Mouse (Mus musculus) monocyte, adult 2 months (primary cell): ENCODE data around the gene Aadac.

ENCODE experiments used
- DNase-seq, 2 experiments: peaks; one replicate each; pipeline ENCODE4 v3.0.0; 2022; ENCODE audit warnings: low spot score in 2 of 2, low read depth in 1 of 2

Aadac gene

DNA sequence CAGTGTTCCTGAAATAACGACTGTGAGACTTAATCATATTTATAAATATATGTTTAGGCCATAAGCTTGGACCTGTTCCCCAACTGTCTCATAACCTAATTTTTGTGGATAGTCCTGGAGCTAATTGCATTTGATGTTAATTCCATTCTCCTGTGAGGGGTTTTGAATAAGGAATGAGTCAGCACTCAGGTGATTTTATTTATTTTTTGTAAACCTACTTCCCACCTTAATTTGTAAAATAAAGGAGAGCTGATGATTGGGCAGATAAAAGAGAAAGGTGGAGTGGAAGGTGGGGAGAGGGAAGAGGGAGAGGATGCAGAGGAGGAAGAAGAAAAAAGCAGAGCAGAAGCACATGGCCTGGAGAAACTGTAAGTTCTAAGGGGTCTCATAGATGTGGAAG lies at the start of gene Aadac:
Gene Aadac (plus strand): TSS at position 301 of the 400 bp plus-strand sequence.
- DNase-seq: no peak

DNA sequence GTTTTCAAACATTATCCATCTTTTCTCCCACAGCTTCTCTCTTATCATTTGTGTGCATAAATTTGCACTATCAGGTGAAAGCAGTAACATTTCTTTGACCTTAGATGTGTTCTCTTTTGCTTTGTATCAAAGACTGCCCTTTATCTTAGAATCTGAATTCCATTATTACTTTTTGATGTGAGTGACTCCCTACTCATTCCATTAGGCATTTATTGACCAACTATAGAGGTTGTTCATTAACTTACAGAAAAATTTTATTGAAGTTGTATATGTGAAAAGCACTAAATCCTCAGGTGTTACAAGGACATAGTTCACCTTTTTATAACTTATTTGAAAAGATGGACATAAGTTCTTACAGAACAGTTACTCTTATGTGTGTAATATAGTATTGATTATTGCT lies 21.9 kb upstream of the Aadac start:
- DNase-seq: no peak

DNA sequence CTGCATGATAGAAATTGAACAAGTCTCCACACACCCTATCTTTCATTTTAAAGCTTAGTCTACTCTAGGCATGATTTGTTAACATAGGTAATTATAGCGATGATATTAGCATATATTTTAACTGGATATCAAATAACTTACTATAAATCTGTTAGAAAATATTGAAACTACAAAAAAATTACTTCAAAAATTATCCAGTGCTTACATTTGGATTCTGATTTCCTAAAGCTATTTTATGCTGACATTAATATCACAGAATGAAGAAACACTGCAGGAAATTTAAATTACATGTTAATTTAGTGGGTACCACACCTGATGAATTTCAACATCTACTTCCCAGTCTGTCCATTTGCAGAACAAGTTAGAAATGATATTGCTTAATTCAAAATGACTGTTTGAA lies 19.1 kb upstream of the Aadac start, which contains the start of gene Aadacl2:
Gene Aadacl2 (plus strand): TSS at position 301 of the 400 bp plus-strand sequence.
- DNase-seq: no peak

DNA sequence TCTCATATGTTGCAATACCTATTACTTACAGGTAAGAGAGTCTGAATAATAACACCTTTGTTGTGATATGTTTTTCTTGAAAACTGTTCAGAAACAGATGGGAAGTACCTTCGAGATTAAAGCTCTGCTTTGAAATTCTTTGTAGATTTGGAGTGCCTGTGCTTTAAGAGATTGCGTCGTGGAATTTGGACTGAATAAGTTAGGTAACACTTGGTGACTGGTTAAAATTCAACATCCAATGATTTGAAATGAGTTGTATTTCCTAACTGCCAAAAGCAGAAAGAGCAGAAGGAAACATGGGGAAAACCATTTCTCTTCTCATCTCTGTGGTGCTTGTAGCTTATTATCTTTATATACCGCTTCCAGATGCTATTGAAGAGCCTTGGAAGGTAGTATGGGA lies 6.0 kb downstream of the Aadac start:
- DNase-seq: no peak

DNA sequence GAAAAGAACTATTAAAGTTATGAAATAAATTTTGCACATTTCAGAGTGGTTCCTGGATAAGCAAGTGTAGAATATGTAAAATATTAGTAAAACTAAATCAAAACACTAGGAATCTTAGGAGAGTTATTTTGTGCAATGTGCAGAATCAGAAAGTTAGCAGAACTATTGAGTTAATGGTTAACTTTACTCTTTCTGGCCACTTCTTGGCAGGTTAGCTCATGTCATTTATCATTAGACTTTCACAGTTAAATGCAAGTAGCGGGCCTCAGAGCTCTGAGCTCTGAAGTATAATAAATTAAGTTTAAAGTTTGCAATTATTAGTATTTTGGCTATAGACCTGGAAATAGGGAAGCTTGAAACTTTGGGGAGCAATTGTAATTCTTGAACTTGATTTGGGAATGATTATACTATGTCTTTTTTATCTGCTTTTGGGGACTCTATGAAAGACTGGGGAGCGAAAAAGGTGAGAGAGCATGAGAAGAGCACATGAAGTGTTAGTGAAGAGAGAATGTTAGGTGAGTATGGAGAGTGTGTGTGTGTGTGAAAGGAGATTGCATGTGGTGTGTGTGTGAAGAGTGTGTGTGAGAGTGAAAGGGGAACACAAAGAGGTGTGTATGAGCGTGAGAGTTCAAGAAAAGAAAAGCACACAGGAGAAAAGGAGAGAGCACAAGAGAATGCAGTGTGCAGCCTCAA lies 20.9 kb downstream of the Aadac start:
- DNase-seq: no peak

DNA sequence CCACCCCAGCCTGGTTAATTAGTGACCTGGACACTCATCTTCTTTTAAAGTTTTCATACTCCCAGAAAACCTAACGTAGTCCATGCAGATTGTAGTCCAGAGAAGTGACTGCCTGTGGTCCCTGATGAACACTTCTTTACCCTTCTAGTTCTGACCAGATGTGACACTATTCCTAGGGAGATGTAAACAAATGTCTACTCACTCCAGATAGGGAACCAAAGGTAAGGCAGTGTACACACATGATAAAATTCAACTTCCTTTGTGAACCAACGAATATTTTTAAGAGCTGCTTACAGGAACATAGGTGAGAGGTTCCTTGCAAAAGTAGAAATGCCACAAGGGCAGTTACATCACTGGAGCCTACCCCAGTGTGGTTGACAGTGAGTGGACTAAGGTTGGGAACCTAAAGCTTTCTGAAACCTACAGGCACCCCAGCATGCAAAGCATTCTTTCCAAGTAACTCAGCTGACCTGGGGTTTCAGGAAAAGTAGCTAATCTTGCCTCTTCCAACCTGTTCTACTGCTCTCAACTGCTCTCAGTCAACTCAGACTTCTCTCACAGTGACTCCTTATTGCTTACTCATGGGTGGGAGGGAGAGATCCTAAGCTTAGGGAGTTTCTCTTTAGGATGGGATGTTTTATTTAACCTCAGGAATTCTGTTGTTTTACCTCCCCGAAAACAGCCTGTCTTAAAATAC lies 27.9 kb downstream of the Aadac start:
- DNase-seq: no peak

DNA sequence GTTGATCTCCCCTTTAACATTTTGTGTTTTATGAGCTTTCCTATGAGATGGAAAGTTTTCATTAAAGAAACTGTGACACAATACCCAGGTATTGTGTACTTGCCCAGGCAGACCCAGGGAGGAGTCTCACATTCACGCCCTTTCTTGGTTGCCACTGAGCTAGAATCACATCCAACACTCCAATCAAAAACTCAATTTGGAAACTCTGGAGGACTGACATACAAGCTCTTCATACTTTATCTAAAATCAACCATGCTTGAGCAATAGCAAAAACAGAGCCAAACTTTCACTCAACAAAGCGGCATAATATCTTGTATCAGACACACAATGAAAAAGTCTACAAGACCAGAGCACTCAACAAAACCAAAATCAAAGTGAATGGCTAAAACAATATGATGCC lies 28.4 kb downstream of the Aadac start:
- DNase-seq: no peak

DNA sequence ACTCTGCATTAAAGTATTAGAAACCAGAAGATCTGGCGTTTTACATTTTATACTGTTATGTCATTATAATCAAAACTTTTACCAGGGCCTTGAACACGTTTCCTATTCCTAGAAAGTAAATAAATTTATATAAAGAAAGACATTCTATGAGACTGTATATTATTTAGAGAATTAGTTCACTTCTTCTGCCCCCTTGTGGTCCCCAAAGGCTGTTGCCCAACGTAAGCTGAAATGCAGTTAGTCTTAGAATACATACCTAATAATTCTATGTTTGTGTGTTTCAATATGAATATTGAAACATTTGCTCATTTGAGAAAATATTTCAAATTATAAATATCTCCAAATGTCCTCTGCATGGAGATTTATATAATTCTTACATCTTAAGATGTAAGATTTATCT lies 30.9 kb downstream of the Aadac start:
- no peak for DNase-seq

DNA sequence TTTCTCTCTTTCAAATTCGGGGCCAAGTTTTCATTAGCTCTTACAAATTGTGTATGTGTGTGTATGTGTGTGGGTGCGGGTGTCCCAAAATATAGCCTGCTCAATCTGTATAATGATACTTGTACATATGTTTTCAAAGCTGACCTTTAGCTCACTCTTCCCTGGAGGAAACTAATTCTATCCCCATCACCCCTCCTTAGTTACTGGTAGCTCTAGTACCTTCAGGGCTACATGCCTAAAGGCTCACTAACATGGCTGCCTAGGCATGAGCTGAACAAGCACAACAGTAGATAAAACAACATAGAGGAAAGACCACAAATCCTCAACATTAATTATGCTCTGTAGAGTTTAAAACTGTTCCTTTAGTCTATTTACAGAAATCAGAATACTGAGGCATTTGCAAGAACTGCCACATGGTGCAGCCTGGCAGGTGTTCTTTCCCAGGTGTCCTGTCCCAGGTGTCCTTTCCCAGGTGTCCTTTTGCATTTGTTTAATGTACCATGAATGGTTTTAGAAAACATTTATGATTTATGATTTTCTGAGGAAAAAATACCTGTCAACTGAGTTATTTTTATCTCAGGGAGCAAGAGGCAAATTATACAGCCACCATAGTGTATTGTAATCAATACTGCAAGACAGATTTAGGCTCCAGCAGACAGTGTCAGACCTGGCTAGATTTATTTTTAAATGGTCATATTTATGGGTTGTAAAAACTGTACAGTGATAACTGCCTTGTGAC lies 31.7 kb downstream of the Aadac start:
- no peak for DNase-seq

DNA sequence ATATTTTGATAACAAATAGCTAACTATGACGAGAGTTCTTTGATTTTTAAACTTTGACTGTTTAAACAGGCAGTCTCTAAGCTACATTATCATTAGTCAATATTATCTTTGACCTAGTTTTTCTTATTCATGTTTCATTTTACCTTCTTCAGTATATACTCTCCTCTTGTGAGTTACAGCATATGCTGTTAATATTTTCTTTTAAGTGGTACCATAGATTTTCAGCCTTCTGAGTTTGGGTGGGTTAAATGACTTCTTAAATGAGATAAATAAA lies 32.2 kb downstream of the Aadac start:
- DNase-seq: no peak

DNA sequence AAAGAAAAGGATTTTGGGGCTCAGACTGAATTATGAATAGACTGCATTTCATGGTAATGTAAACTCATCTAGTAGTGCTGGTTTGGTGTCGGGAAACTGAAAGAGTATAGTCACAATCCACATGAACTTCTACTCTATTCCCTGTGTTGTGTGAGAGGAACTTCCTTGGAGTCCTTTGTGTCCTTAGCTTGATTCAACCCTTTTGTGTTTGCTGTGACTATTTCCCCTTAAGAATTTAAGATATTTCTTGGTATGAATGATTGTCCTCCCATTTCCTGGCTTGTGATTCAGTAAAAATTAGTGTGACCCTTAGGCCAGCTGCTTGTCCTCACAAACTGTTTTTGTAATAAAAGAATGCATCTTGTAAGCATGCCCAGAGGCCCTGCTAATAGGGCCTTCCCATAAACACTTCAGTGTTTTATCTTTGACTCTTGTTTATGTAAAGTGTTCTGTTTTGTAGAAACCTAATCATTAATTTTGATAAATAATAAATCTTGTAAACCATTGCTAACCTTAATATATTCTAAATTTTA lies 53.4 kb downstream of the Aadac start:
- DNase-seq: no peak

DNA sequence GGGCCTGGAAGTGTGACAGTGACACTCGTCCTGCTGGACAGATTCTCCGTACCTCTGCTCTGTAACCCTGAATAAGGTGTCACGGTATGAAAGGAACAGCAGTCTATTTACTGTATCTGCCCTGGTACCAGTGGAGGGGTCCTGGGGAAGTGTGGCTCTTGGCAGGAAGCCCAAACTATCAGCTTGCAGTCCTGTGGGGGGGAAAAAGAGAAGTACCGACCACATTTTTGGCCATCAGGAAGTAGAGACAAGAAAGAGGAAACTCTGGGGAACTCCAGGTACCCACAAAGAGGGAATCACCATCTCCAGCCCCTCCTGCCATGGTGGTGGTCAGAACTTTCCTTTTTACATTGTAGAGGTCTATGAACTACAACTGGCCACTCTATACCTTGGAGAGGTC lies 55.1 kb downstream of the Aadac start:
- peak; percentile 41 for DNase-seq

DNA sequence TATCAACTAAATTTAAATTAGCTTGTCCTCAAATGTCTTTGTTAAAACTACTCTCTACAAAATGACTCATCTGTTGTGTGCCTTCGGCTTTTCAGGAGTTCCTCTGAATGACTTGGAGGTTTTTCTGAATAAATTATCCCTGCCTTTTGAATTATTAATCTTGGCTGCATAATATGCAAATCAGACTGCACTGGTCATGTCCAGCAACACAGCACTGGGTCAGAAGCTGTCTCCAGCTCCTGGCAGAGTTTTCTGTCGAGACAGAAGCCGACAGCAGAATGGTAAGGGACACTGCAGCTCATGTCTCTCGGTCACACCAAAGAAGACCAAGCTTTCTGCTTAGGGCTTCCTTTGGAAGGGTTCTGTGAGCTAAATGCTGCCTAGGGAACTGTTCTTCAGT lies 56.1 kb downstream of the Aadac start, which contains the start of gene Sucnr1:
Gene Sucnr1 (plus strand): TSS at position 222 of the 400 bp plus-strand sequence.
- DNase-seq: no peak

DNA sequence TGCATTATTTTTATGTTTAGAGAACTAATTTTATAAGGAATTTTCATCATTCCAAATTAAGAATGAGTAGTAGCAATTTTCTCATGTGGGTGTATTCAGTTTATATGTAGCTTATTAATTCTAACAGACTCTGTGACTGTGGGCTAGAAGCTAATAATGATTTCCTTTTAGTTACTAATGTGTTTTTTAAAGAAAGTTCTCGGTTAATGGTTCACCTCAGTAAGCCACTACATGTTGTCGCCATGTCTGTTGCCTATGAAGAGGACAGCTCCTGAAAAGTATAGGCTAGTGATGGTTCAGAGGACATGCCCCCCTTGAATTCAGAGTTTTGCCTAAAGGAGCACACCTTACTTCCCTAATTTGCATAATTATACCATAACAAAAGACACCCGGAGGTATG lies 57.2 kb downstream of the Aadac start:
- no peak for DNase-seq

DNA sequence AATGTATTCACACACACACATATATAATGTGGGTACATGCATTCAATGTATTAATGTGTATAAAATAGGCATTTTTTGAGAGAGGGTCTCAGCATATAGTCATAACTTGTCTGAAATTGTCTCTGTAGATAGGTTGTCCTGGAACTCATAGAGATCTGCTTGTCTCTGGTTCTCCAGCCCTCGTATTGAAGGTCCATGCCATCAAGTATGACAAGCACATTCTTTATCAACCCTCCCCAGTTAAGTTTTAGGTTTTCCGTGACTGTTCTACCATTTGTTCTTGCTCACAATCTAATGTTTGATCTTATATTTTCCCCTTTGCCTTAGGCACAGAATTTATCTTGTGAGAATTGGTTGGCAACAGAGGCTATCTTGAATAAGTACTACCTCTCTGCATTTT lies 60.2 kb downstream of the Aadac start:
- no peak for DNase-seq
